Mouse (Mus musculus) liver, postnatal 0 days (tissue): ENCODE results near the gene Zrsr2. TPM values are rescaled to one million over a fixed set of nuclear protein-coding genes. Genes with fewer than 3 reads are reported as not detected.

Experiments used
- ATAC-seq: fragments of 200-750 bp; cut with Nextera tagmentation; 2 replicates; pipeline ENCODE4 v1.8.0; 2017; ENCODE audit warnings: mild to moderate bottlenecking, moderate library complexity
- DNase-seq: peaks from one replicate; pipeline ENCODE4 v3.0.0-alpha.2; 2016
- H3K27ac ChIP-seq: fragments of 300-500 bp; sonication (generic); 2 replicates; pipeline ENCODE4 v1.5.1; 2014; ENCODE audit warnings: antibody characterized with exemption, moderate library complexity, mild to moderate bottlenecking, low read depth
- H3K27me3 ChIP-seq: fragments of 300-500 bp; sonication (generic); 2 replicates; pipeline ENCODE4 v1.6.1; 2014; ENCODE audit warnings: low read length, control low read depth, mixed read lengths; ENCODE audit not compliant: insufficient read depth
- H3K36me3 ChIP-seq: fragments of 300-500 bp; sonication (generic); replicated peaks from 2 replicates; pipeline ENCODE4 v1.6.1; 2014; ENCODE audit warnings: mild to moderate bottlenecking, control low read depth, low read length, moderate library complexity, mixed read lengths; ENCODE audit not compliant: insufficient read depth
- H3K4me1 ChIP-seq: fragments of 300-500 bp; sonication (generic); 2 replicates; pipeline ENCODE4 v1.6.1; 2014; ENCODE audit warnings: antibody characterized with exemption, mild to moderate bottlenecking, control low read depth; ENCODE audit not compliant: insufficient read depth
- H3K4me2 ChIP-seq: fragments of 300-500 bp; sonication (generic); 2 replicates; pipeline ENCODE4 v1.6.1; 2014; ENCODE audit warnings: low read depth, mild to moderate bottlenecking, low read length, moderate library complexity, mixed read lengths
- H3K4me3 ChIP-seq: fragments of 300-500 bp; sonication (generic); 2 replicates; pipeline ENCODE4 v1.5.1; 2014; ENCODE audit warnings: low read depth, low read length
- H3K9ac ChIP-seq: fragments of 300-500 bp; sonication (generic); replicated peaks from 2 replicates; pipeline ENCODE4 v1.6.1; 2014; ENCODE audit warnings: mild to moderate bottlenecking, moderate library complexity
- H3K9me3 ChIP-seq: fragments of 300-500 bp; sonication (generic); 2 replicates; pipeline ENCODE4 v1.6.1; 2016; ENCODE audit warnings: mild to moderate bottlenecking, control low read depth, low read length, mixed read lengths
- CTCF ChIP-seq: sonication (generic); IDR thresholded peaks from 2 replicates; pipeline ENCODE4 v1.5.1; 2016; ENCODE audit warnings: antibody characterized with exemption, low read depth
- EP300 ChIP-seq: IDR thresholded peaks from 2 replicates; pipeline ENCODE4 v1.6.1; 2016; ENCODE audit warnings: antibody characterized with exemption, low read depth, mild to moderate bottlenecking
- WGBS: fragments of 180-500 bp; shearing (Covaris S2); extraction: QIAGEN DNeasy Blood & Tissue Kit; methylation state at CpG from one replicate; pipeline ENCODE4 v1.1.7; 2014; ENCODE audit not compliant: insufficient replicate concordance; 5-methylcytosine and 5-hydroxymethylcytosine counted together
- polyA plus RNA-seq: library from polyadenylated mRNA; unstranded; fragments of >200 nt; fragmentation: Nextera tagmentation; extraction: Ambion mirVana; gene quantifications from 2 replicates; pipeline ENCODE4 v1.2.1, GENCODE M21; 2015

Gene Zrsr2
- 18.1 and 19.3 TPM in 2 replicates for polyA plus RNA-seq

DNA sequence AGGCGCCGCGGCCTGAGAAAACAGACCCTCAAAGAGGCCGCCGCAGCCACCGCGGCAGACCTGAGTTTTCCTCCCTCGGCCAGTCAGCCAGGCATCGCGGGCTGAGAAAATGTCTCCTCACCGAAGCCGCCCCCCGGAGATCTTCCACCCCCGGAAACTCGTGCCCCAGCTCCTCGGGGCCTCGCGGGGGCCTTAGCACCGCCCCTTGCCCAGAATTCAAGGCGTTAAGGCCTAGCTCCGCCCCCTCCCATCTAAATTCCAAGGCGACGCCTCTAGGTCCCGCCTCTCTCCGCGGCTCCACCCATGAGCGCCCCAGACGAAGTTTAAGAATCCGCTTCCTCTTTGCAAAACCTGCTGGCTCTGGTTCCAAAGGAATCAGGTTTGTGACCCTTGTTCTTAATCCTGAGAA is at the start of gene Zrsr2:
Gene Zrsr2 (minus strand): TSS at position 195 of the 409 bp plus-strand sequence.
- Histone ChIP-seq H3K4me3 (peak within 1 kb of the TSS; percentile 67), H3K4me2 (peak within 1 kb of the TSS; percentile 75), H3K36me3 (peaks cover 15% of the 10 kb centered on the region; the same call in 1 of the 2 replicates), H3K9me3 (no peaks in the 10 kb centered on the region), H3K27ac (peak within 1 kb of the TSS; percentile 95), H3K27me3 (no peaks in the 10 kb centered on the region), H3K9ac (peak within 1 kb of the TSS; percentile 69), H3K4me1 (no peaks in the 10 kb centered on the region)
- DNase-seq (peak; percentile 90), ATAC-seq (peak; percentile 90)
- no peak for TF ChIP-seq CTCF
- 6% methylated on average over 18 of the region's 29 CpGs for WGBS

DNA sequence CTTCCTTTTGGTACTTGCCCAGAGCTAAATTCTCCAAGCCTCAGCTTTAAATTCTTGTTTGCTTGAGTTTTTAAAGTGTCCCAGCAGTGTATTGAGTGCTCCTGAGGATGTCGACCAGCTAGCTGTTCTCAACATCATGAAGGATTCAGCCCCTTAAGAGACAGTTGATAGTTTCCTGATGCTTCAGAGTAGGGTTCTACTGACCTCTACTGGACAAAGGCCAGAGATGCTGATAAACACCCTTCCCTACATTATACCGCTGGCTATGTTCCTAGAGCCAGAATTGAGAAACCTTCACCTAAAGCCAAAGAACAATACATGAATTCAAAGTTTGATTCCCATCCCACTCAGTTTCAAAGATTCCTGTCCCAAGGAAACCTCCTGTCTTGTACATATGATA is 46.3 kb upstream of the Zrsr2 start:
- no peak for ATAC-seq
- TF ChIP-seq CTCF, result peak; percentile 78
- TF ChIP-seq EP300, result no peak
- no peak overlapping the region for H3K4me3 ChIP-seq
- no peak overlapping the region for H3K9ac ChIP-seq
- no peaks in the 10 kb centered on the region for H3K27me3 ChIP-seq
- no peak overlapping the region for H3K27ac ChIP-seq
- DNase-seq, result no peak
- 30% methylated on average over 2 of the region's 2 CpGs for WGBS
- no peaks in the 10 kb centered on the region for H3K9me3 ChIP-seq
- H3K36me3 ChIP-seq, result no peaks in the 10 kb centered on the region
- no peak overlapping the region for H3K4me2 ChIP-seq
- no peaks in the 10 kb centered on the region for H3K4me1 ChIP-seq

DNA sequence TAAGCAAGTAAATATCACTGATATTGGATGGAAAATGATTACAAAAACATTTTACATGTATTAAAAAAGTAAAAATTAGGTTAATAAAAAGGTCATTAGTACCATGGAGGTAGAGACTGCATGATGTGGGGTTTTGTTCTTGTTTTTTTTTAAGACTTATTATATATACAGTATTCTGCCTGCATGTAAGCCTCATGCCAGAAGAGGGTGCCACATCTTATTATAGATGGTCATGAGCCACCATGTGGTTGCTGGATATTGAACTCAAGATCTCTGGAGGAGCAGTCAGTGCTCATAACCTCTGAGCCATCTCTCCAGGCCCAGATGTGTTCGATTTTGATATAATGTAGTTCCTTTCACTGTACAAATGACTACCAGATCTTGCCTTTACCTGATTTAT is 41.4 kb upstream of the Zrsr2 start:
- ATAC-seq, result no peak
- H3K27me3 ChIP-seq, result no peaks in the 10 kb centered on the region
- no peak overlapping the region for H3K9ac ChIP-seq
- H3K4me2 ChIP-seq, result no peak overlapping the region
- H3K27ac ChIP-seq, result no peak overlapping the region
- H3K4me3 ChIP-seq, result no peak overlapping the region
- H3K9me3 ChIP-seq, result no peaks in the 10 kb centered on the region
- no peaks in the 10 kb centered on the region for H3K4me1 ChIP-seq
- H3K36me3 ChIP-seq, result no peaks in the 10 kb centered on the region
- DNase-seq, result no peak
- WGBS, result 71% methylated on average over 1 of the region's 1 CpGs
- no peak for TF ChIP-seq EP300
- TF ChIP-seq CTCF, result 0 out of 2 replicates have a peak, but pooled peaks have one; percentile 21

DNA sequence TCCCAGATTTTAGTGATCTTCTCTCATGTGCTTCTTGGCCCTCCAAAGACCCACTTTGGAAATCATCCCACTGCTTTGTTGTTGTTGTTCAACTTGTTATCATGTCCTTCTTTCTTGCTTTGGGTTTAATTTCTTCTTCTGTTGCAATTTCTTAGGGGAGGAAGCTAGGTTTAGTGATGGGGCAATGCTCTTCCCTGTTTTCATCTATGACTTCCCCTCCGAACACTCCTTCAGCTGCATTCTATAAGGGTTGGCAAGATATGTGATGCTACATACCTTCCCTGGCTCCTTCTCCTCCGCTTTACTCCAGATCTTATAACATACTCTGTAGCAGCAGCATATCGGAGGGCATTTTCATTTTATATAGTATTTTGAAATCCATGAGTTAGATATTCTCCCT is 38.3 kb upstream of the Zrsr2 start:
- H3K27ac ChIP-seq, result no peak overlapping the region

DNA sequence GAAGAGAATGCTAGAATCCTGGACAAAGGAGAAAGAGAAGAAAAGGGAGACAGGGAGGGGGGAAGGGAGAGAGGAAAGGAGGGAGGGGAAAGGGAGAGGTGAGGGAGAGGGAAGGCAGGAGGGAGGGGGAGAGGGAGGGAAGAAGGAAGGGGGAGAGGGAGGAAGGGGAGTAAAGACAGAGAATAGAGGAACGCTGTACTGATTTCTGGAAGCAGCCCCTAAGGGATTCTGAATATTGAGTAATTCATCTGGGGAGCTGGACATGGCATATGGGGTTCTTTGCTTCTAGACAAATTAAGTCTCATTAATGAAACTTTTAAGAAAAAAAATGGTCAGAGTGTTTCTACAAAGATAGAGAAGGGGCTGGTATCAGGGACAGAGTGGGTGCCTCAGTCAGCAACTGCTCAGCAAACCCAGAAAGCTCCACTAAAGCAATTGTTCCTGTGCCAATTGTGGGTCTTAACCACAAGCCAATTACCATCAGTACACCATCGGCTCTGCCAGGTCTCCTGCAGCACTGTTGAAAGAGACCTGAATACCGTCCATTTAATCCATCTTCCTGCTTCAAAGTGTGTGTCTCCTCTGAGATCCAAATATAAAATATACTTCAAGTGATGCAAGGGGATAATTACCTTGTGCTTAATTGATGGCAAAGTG is 29.4 kb upstream of the Zrsr2 start:
- H3K9me3 ChIP-seq, result no peaks in the 10 kb centered on the region
- no peak for TF ChIP-seq EP300
- H3K4me3 ChIP-seq, result no peak overlapping the region
- H3K27ac ChIP-seq, result no peak overlapping the region
- H3K4me1 ChIP-seq, result no peaks in the 10 kb centered on the region
- WGBS, result 65% methylated on average over 3 of the region's 3 CpGs
- H3K36me3 ChIP-seq, result no peaks in the 10 kb centered on the region
- peaks cover 4% of the 10 kb centered on the region; the same call in 1 of the 2 replicates for H3K27me3 ChIP-seq
- DNase-seq, result no peak
- ATAC-seq, result no peak
- no peak overlapping the region for H3K9ac ChIP-seq
- no peak overlapping the region for H3K4me2 ChIP-seq

More for the DNA sequence above, 38.3 kb upstream of the Zrsr2 start:
- no peaks in the 10 kb centered on the region for H3K4me1 ChIP-seq
- WGBS, result 71% methylated on average over 3 of the region's 3 CpGs
- no peak overlapping the region for H3K9ac ChIP-seq
- H3K4me2 ChIP-seq, result no peak overlapping the region
- TF ChIP-seq EP300 (no peak), CTCF (no peak)
- no peaks in the 10 kb centered on the region for H3K27me3 ChIP-seq
- no peak overlapping the region for H3K4me3 ChIP-seq
- H3K36me3 ChIP-seq, result no peaks in the 10 kb centered on the region
- DNase-seq, result no peak
- no peaks in the 10 kb centered on the region for H3K9me3 ChIP-seq
- ATAC-seq, result no peak

DNA sequence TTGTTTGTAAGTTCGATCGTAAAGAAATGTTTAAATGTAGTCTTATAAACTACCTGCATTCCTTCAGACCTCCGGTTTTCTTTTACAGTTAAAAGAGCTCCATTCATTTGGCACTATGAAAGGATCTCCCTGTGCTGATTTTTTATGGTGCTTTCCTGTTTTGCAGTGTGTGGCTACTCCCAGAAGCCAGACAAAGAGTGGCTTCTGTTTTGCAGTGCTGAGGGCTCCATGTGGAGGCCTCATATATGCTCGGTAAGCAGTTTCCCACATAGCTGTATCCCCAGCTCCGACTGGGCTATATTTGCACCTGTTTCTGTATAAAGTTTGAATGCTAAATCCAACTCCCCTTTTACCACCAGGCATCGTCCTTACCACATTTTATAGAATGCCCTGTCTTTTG is 23.7 kb upstream of the Zrsr2 start:
- TF ChIP-seq EP300 (no peak), CTCF (no peak)

DNA sequence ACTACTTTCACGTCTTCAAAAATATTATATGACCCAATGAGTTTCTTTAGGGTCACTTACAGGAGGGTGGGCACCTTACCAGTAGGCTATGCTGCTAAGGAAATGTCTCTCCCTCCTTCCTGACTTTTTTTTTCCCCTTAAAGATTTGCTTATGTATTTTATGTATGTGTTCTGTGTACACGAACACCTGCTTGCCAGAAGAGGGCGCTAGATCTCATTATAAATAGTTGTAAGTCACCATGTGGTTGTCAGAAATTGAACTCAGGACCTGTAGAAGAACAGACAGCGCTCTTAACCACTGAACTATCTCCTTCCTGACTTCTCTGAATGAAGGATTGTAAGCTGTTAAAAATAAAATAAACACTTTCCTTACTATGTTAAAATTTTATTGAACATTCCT is 23.0 kb upstream of the Zrsr2 start:
- H3K27ac ChIP-seq, result no peak overlapping the region

More for the DNA sequence above, 23.7 kb upstream of the Zrsr2 start:
- 81% methylated on average over 6 of the region's 6 CpGs for WGBS
- Histone ChIP-seq H3K4me2 (no peak overlapping the region), H3K27me3 (peaks cover 3% of the 10 kb centered on the region; the same call in 1 of the 2 replicates), H3K4me1 (no peaks in the 10 kb centered on the region), H3K4me3 (no peak overlapping the region), H3K9ac (no peak overlapping the region), H3K36me3 (no peaks in the 10 kb centered on the region), H3K9me3 (no peaks in the 10 kb centered on the region), H3K27ac (no peak overlapping the region)
- DNase-seq (no peak), ATAC-seq (no peak)

More for the DNA sequence above, 23.0 kb upstream of the Zrsr2 start:
- H3K4me1 ChIP-seq, result no peaks in the 10 kb centered on the region
- 47% methylated on average over 4 of the region's 4 CpGs for WGBS
- no peaks in the 10 kb centered on the region for H3K36me3 ChIP-seq
- no peak overlapping the region for H3K4me2 ChIP-seq
- ATAC-seq, result no peak
- no peaks in the 10 kb centered on the region for H3K9me3 ChIP-seq
- H3K27me3 ChIP-seq, result no peaks in the 10 kb centered on the region
- DNase-seq, result no peak
- H3K4me3 ChIP-seq, result no peak overlapping the region
- H3K9ac ChIP-seq, result no peak overlapping the region
- TF ChIP-seq CTCF, result peak; percentile 39; the same call in 1 of the 2 replicates
- no peak for TF ChIP-seq EP300
